Mouse (Mus musculus) small intestine, adult 2 months (tissue): ENCODE measurements around the gene Lrit2.

Experiments used
- CTCF ChIP-seq: fragments of 200-500 bp; IDR thresholded peaks from 2 replicates; pipeline ENCODE4 v1.5.1; 2012; ENCODE audit warnings: low read depth, mild to moderate bottlenecking, control low read depth, inconsistent platforms, low read length, moderate library complexity, mixed read lengths; ENCODE audit not compliant: insufficient replicate concordance, insufficient read length; ENCODE audit errors: extremely low read depth
- POLR2A ChIP-seq: fragments of 200-500 bp; IDR thresholded peaks from 2 replicates; pipeline ENCODE4 v1.6.1; 2012; ENCODE audit warnings: low read depth, mild to moderate bottlenecking, control low read depth, inconsistent platforms, low read length, moderate library complexity

DNA sequence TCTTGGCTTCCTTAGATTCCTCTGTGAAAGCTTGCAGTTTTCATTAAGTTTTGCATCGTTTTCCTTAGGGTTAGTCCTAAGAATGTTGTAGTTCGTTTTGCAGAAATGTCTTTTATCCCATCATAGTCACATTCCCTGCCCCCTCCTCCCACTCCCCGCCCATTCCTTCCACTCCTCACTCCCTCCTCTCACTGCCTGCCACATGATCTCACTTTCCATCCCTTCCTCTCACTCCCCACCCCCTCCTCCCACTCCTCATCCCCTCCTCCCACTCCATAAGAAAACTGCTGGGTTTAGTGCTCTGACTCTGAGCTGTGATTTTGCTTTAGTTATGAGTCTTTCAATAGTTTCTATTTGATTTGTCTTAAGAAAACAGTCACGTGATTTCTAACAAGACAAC, 16.0 kb downstream of the Lrit2 start:
- TF ChIP-seq CTCF, result no peak
- no peak for TF ChIP-seq POLR2A
